8 mouse cellular contexts compared by ENCODE assay signal in genomic region chr17:75536396-75537049, GRCm38 (mm10). TPM values are rescaled to one million over a fixed set of nuclear protein-coding genes. Genes with fewer than 3 reads are reported as not detected.
A peak's percentile ranks its signal among the peaks of the same experiment; 100 is the strongest.
DNase-seq lines count a peak whose midpoint lies in the region; ATAC-seq and TF ChIP-seq lines count a peak whose summit lies in the region.

No protein-coding gene starts in this region.

- DNase-seq in kidney, adult 9 months = peak; percentile 52
- DNase-seq in Muller cell, postnatal 12 days (ENCODE audit: inconsistent ontology term) = peak; percentile 39
- DNase-seq in embryo, embryonic 9.5 days (ENCODE audit: extremely low spot score) = peak; percentile 20
- peak; percentile 75 for DNase-seq in lung, postnatal 36 days
- peak; percentile 48 for DNase-seq in stomach, postnatal 0 days (ENCODE audit: low spot score)
- no peak for DNase-seq in gastrocnemius, postnatal 36 days

- peaks cover 16% of the 10 kb centered on the region for H3K36me3 ChIP-seq in kidney, embryonic 16.5 days (ENCODE audit: insufficient read depth, low read length)
- peaks cover 23% of the 10 kb centered on the region; the same call in 1 of the 2 replicates for H3K36me3 ChIP-seq in intestine, postnatal 0 days (ENCODE audit: control insufficient read depth, insufficient read depth)
- peaks cover 3% of the 10 kb centered on the region; the same call in 1 of the 2 replicates for H3K36me3 ChIP-seq in stomach, postnatal 0 days (ENCODE audit: control insufficient read depth, insufficient read depth, low read length)

- no peaks in the 10 kb centered on the region for H3K9me3 ChIP-seq in kidney, embryonic 16.5 days (ENCODE audit: low read length)
- no peaks in the 10 kb centered on the region for H3K9me3 ChIP-seq in intestine, postnatal 0 days (ENCODE audit: control insufficient read depth)
- no peaks in the 10 kb centered on the region for H3K9me3 ChIP-seq in stomach, postnatal 0 days (ENCODE audit: control insufficient read depth, low read length)

- H3K4me1 ChIP-seq in kidney, embryonic 16.5 days (ENCODE audit: insufficient read depth, low read length) = 0 out of 2 replicates have a peak, but pooled peaks cover 7% of the 10 kb centered on the region
- H3K4me1 ChIP-seq in intestine, postnatal 0 days (replicated peaks; ENCODE audit: control insufficient read depth, insufficient read depth, low read length) = no peaks in the 10 kb centered on the region
- no peaks in the 10 kb centered on the region for H3K4me1 ChIP-seq in stomach, postnatal 0 days (replicated peaks; ENCODE audit: control insufficient read depth, insufficient read depth)

- no peak overlapping the region for H3K4me3 ChIP-seq in kidney, embryonic 16.5 days (ENCODE audit: low read length)
- H3K4me3 ChIP-seq in intestine, postnatal 0 days (ENCODE audit: low read depth, low read length) = no peak overlapping the region
- no peak overlapping the region for H3K4me3 ChIP-seq in stomach, postnatal 0 days (ENCODE audit: low read depth, low read length)

- 33% methylated on average over 6 of the region's 6 CpGs for WGBS in kidney, embryonic 16.5 days
- WGBS in intestine, postnatal 0 days = 40% methylated on average over 6 of the region's 6 CpGs
- WGBS in stomach, postnatal 0 days = 25% methylated on average over 6 of the region's 6 CpGs

- TF ChIP-seq EP300 in stomach, postnatal 0 days (optimal IDR thresholded peaks at IDR 0.05) = no peak

- intact Hi-C loops in gastrocnemius, postnatal 36 days (cut with DNase I) = loop anchor here (5.0 to 10.0 kb wide), 3 partner anchors 164 to 732 kb away; no protein-coding TSS in a partner anchor

- TF ChIP-seq CTCF in intestine, postnatal 0 days (IDR thresholded peaks at IDR 0.05; ENCODE audit: low read depth) = peak; percentile 88
- peak; percentile 92 for TF ChIP-seq CTCF in stomach, postnatal 0 days (IDR thresholded peaks at IDR 0.05; ENCODE audit: low read depth)

- no peak overlapping the region for H3K9ac ChIP-seq in kidney, embryonic 16.5 days (replicated peaks; ENCODE audit: low read length)
- no peak overlapping the region for H3K9ac ChIP-seq in intestine, postnatal 0 days (ENCODE audit: low read depth, low read length)
- H3K9ac ChIP-seq in stomach, postnatal 0 days (ENCODE audit: low read length) = no peak overlapping the region

- H3K4me2 ChIP-seq in kidney, embryonic 16.5 days (replicated peaks; ENCODE audit: low read depth, low read length) = no peak overlapping the region
- H3K4me2 ChIP-seq in intestine, postnatal 0 days (replicated peaks; ENCODE audit: low read depth) = no peak overlapping the region
- no peak overlapping the region for H3K4me2 ChIP-seq in stomach, postnatal 0 days (replicated peaks; ENCODE audit: low read depth)

- no peaks in the 10 kb centered on the region for H3K27me3 ChIP-seq in kidney, embryonic 16.5 days (ENCODE audit: insufficient read depth, low read length)
- H3K27me3 ChIP-seq in intestine, postnatal 0 days (replicated peaks; ENCODE audit: control insufficient read depth, insufficient read depth, low read length) = no peaks in the 10 kb centered on the region
- no peaks in the 10 kb centered on the region for H3K27me3 ChIP-seq in stomach, postnatal 0 days (ENCODE audit: control insufficient read depth, insufficient read depth, low read length)

- no peak overlapping the region for H3K27ac ChIP-seq in kidney, embryonic 16.5 days (ENCODE audit: low read length)
- no peak overlapping the region for H3K27ac ChIP-seq in intestine, postnatal 0 days (ENCODE audit: low read depth, low read length)
- H3K27ac ChIP-seq in stomach, postnatal 0 days (replicated peaks) = no peak overlapping the region

- no peak for ATAC-seq in kidney, embryonic 16.5 days (ENCODE audit: low FRiP score, low TSS enrichment)
- no peak for ATAC-seq in intestine, postnatal 0 days
- peak; percentile 78 for ATAC-seq in stomach, postnatal 0 days (ENCODE audit: low FRiP score, low TSS enrichment)

RNA-seq across cellular contexts. Expression of gene Fam98a, which starts 15.2 kb away (rescaled TPM):
- 23.0 and 25.0 TPM in 2 replicates for polyA plus RNA-seq in kidney, embryonic 16.5 days (2015; fragmentation: Nextera tagmentation; extraction: Ambion mirVana)
- polyA plus RNA-seq in intestine, postnatal 0 days (2015; fragmentation: Nextera tagmentation; extraction: Ambion mirVana) = 17.3 and 18.0 TPM in 2 replicates
- polyA plus RNA-seq in stomach, postnatal 0 days (2015; fragmentation: Nextera tagmentation; extraction: Ambion mirVana) = 14.2 and 15.6 TPM in 2 replicates
- total RNA-seq in gastrocnemius, postnatal 36 days (2021) = 10 to 100 TPM; 26.6 to 31.1 TPM

Comparison
In these comparisons a context has a peak if more than half of its experiments do, and no peak if none do; other contexts are left out.
1. DNase-seq: peak in kidney, adult 9 months (single experiment), Muller cell, postnatal 12 days (single experiment), embryo, embryonic 9.5 days (single experiment), lung, postnatal 36 days (single experiment) and stomach, postnatal 0 days (single experiment); none in gastrocnemius, postnatal 36 days (0 of 2).